In the genomic region with DNA sequence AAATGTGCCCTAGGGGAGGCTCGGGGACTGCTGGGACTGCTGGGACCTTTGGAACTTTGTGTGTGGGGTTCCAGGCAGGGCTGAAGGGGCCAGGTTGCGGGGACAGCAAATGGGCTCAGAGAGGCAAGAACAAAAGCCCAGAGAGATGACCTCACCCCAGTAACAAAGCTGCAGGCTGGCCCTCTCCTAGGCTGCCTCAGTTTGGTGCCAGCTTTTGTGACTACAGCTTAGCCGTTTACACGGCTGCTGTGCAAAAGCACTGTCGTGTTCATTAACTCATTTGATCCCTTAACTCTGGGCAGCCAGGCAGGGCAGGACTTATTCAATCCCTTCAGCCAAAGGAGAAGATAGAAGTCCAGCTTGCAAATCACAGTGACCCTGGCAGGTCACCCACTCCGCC, we compare ENCODE assay signal across 18 mouse cellular contexts.
DNase-seq lines count a peak whose midpoint lies in the region; ATAC-seq and TF ChIP-seq lines count a peak whose summit lies in the region.
"Had no signal": no experiment of that assay in that cellular context is flagged by ENCODE, and none has a peak within 500 bp of the region (broad histone marks: within the 10 kb centered on the region; RNA-seq: fewer than 3 reads in every experiment).

No protein-coding gene starts in this region.

- no peak overlapping the region for H3K4me3 ChIP-seq in hindbrain, postnatal 0 days (ENCODE audit: low read length)
- no peak overlapping the region for H3K4me3 ChIP-seq in hindbrain, embryonic 14.5 days (replicated peaks; ENCODE audit: low read length)
- no peak overlapping the region for H3K4me3 ChIP-seq in midbrain, embryonic 12.5 days
- H3K4me3 ChIP-seq in midbrain, embryonic 16.5 days (ENCODE audit: low read depth, low read length): no peak overlapping the region
- no peak overlapping the region for H3K4me3 ChIP-seq in forebrain, embryonic 13.5 days
- H3K4me3 ChIP-seq: embryonic facial prominence, embryonic 15.5 days; heart, embryonic 12.5 days; limb, embryonic 15.5 days; neural tube, embryonic 13.5 days had no signal

- peak; percentile 10 for DNase-seq in hindbrain, postnatal 0 days (ENCODE audit: low spot score)
- no peak for DNase-seq in hindbrain, embryonic 14.5 days (ENCODE audit: low spot score)
- peak; percentile 78 for DNase-seq in retina, postnatal 1 day
- DNase-seq in cerebellum, postnatal 4 days (ENCODE audit: low spot score in 2 of 2): no peak
- DNase-seq in spleen, postnatal 10 days (ENCODE audit: low spot score in 2 of 2): no peak
- DNase-seq: gastrocnemius, postnatal 25 days; kidney, adult 8-10 months; kidney, postnatal 36 days; lung, adult 2 months; thymus, adult 18-20 months had no signal

- TF ChIP-seq CTCF in hindbrain, postnatal 0 days (IDR thresholded peaks at IDR 0.05; ENCODE audit: low read depth): no peak

- H3K4me1 ChIP-seq in hindbrain, postnatal 0 days (ENCODE audit: insufficient read depth, low read length): no peaks in the 10 kb centered on the region
- no peaks in the 10 kb centered on the region for H3K4me1 ChIP-seq in hindbrain, embryonic 14.5 days (replicated peaks; ENCODE audit: control insufficient read depth, insufficient read depth, low read length)
- peaks cover 17% of the 10 kb centered on the region for H3K4me1 ChIP-seq in midbrain, embryonic 12.5 days
- no peaks in the 10 kb centered on the region for H3K4me1 ChIP-seq in midbrain, embryonic 16.5 days (ENCODE audit: control insufficient read depth, insufficient read depth, low read length)
- H3K4me1 ChIP-seq in forebrain, embryonic 13.5 days: peaks cover 25% of the 10 kb centered on the region
- H3K4me1 ChIP-seq: embryonic facial prominence, embryonic 15.5 days; limb, embryonic 15.5 days; neural tube, embryonic 13.5 days had no signal

- no peak overlapping the region for H3K9ac ChIP-seq in hindbrain, postnatal 0 days (replicated peaks; ENCODE audit: low read length)
- no peak overlapping the region for H3K9ac ChIP-seq in hindbrain, embryonic 14.5 days
- H3K9ac ChIP-seq in midbrain, embryonic 12.5 days (replicated peaks): no peak overlapping the region
- H3K9ac ChIP-seq in midbrain, embryonic 16.5 days (ENCODE audit: low read depth, low read length): no peak overlapping the region
- H3K9ac ChIP-seq in forebrain, embryonic 13.5 days: no peak overlapping the region
- H3K9ac ChIP-seq: embryonic facial prominence, embryonic 15.5 days; heart, embryonic 12.5 days; limb, embryonic 15.5 days; neural tube, embryonic 13.5 days had no signal

- no peaks in the 10 kb centered on the region for H3K9me3 ChIP-seq in hindbrain, postnatal 0 days (ENCODE audit: low read length)
- no peaks in the 10 kb centered on the region for H3K9me3 ChIP-seq in hindbrain, embryonic 14.5 days (ENCODE audit: control insufficient read depth, low read length)
- H3K9me3 ChIP-seq in midbrain, embryonic 12.5 days: no peaks in the 10 kb centered on the region
- no peaks in the 10 kb centered on the region for H3K9me3 ChIP-seq in midbrain, embryonic 16.5 days (replicated peaks; ENCODE audit: control insufficient read depth, low read length, poor library complexity, severe bottlenecking)
- H3K9me3 ChIP-seq in forebrain, embryonic 13.5 days (replicated peaks): no peaks in the 10 kb centered on the region
- H3K9me3 ChIP-seq: embryonic facial prominence, embryonic 15.5 days; heart, embryonic 12.5 days; limb, embryonic 15.5 days; neural tube, embryonic 13.5 days had no signal

- no peak overlapping the region for H3K27ac ChIP-seq in hindbrain, postnatal 0 days
- H3K27ac ChIP-seq in hindbrain, embryonic 14.5 days: no peak overlapping the region
- H3K27ac ChIP-seq in midbrain, embryonic 12.5 days (replicated peaks): no peak overlapping the region
- H3K27ac ChIP-seq in midbrain, embryonic 16.5 days (ENCODE audit: low read length): no peak overlapping the region
- H3K27ac ChIP-seq in forebrain, embryonic 13.5 days: no peak overlapping the region
- H3K27ac ChIP-seq: embryonic facial prominence, embryonic 15.5 days; limb, embryonic 15.5 days; neural tube, embryonic 13.5 days had no signal

- no peak; the same call in 1 of the 2 replicates for ATAC-seq in hindbrain, postnatal 0 days
- no peak for ATAC-seq in hindbrain, embryonic 14.5 days (ENCODE audit: low FRiP score)
- peak; percentile 78 for ATAC-seq in midbrain, embryonic 12.5 days (ENCODE audit: low FRiP score, low read depth)
- no peak for ATAC-seq in midbrain, embryonic 16.5 days
- peak; percentile 85 for ATAC-seq in forebrain, embryonic 13.5 days

- no peaks in the 10 kb centered on the region for H3K27me3 ChIP-seq in hindbrain, postnatal 0 days (ENCODE audit: insufficient read depth, low read length)
- H3K27me3 ChIP-seq in hindbrain, embryonic 14.5 days (ENCODE audit: control insufficient read depth, insufficient read depth, low read length): no peaks in the 10 kb centered on the region
- peaks cover 13% of the 10 kb centered on the region for H3K27me3 ChIP-seq in midbrain, embryonic 12.5 days
- H3K27me3 ChIP-seq in midbrain, embryonic 16.5 days (ENCODE audit: control insufficient read depth, insufficient read depth, low read depth, low read length): no peaks in the 10 kb centered on the region
- H3K27me3 ChIP-seq in forebrain, embryonic 13.5 days: no peaks in the 10 kb centered on the region
- H3K27me3 ChIP-seq: embryonic facial prominence, embryonic 15.5 days; heart, embryonic 12.5 days; limb, embryonic 15.5 days had no signal

- WGBS in hindbrain, postnatal 0 days: 32% methylated on average over 6 of the region's 6 CpGs
- 25% methylated on average over 6 of the region's 6 CpGs for WGBS in hindbrain, embryonic 14.5 days
- WGBS in midbrain, embryonic 12.5 days: 14% methylated on average over 6 of the region's 6 CpGs
- WGBS in midbrain, embryonic 16.5 days: 12% methylated on average over 6 of the region's 6 CpGs
- WGBS in forebrain, embryonic 13.5 days: 5% methylated on average over 6 of the region's 6 CpGs

- H3K36me3 ChIP-seq in hindbrain, postnatal 0 days (ENCODE audit: insufficient read depth, low read length): no peaks in the 10 kb centered on the region
- H3K36me3 ChIP-seq in hindbrain, embryonic 14.5 days (replicated peaks; ENCODE audit: control insufficient read depth, insufficient read depth): no peaks in the 10 kb centered on the region
- no peaks in the 10 kb centered on the region for H3K36me3 ChIP-seq in midbrain, embryonic 12.5 days
- no peaks in the 10 kb centered on the region for H3K36me3 ChIP-seq in midbrain, embryonic 16.5 days (ENCODE audit: control insufficient read depth, insufficient read depth, low read length)
- H3K36me3 ChIP-seq in forebrain, embryonic 13.5 days (ENCODE audit: poor library complexity, severe bottlenecking): no peaks in the 10 kb centered on the region
- H3K36me3 ChIP-seq: embryonic facial prominence, embryonic 15.5 days; G1E; heart, embryonic 12.5 days; limb, embryonic 15.5 days; neural tube, embryonic 13.5 days had no signal

- no peak overlapping the region for H3K4me2 ChIP-seq in hindbrain, postnatal 0 days (ENCODE audit: low read depth, low read length)
- no peak overlapping the region for H3K4me2 ChIP-seq in hindbrain, embryonic 14.5 days (replicated peaks)
- H3K4me2 ChIP-seq in midbrain, embryonic 12.5 days (replicated peaks): no peak overlapping the region
- no peak overlapping the region for H3K4me2 ChIP-seq in midbrain, embryonic 16.5 days (ENCODE audit: low read length)
- no peak overlapping the region for H3K4me2 ChIP-seq in forebrain, embryonic 13.5 days
- H3K4me2 ChIP-seq: embryonic facial prominence, embryonic 15.5 days; heart, embryonic 12.5 days; limb, embryonic 15.5 days; neural tube, embryonic 13.5 days had no signal

Comparison
In these comparisons a context has a peak if more than half of its experiments do, and no peak if none do; other contexts are left out.
1. ATAC-seq: peak in midbrain, embryonic 12.5 days (single experiment) and forebrain, embryonic 13.5 days (single experiment); none in hindbrain, postnatal 0 days (single experiment), hindbrain, embryonic 14.5 days (single experiment) and midbrain, embryonic 16.5 days (single experiment).
2. DNase-seq: peak in hindbrain, postnatal 0 days (single experiment) and retina, postnatal 1 day (single experiment); none in hindbrain, embryonic 14.5 days (single experiment), cerebellum, postnatal 4 days (0 of 2) and spleen, postnatal 10 days (0 of 2).